Mouse (Mus musculus): ENCODE measurements around the gene Cldn19.

GRCm38 (mm10) chr4:119254012-119254618 is 1.1 kb upstream of the Cldn19 start:
- TF ChIP-seq CTCF (IDR thresholded peaks at IDR 0.05; ENCODE audit: extremely low read depth, insufficient read depth, low read length) (no peak), POLR2A (IDR thresholded peaks at IDR 0.05; ENCODE audit: extremely low read depth, insufficient read depth, low read length) (no peak)

Measured in cortical plate, adult 2 months (tissue).